Mouse (Mus musculus): ENCODE measurements around the gene Elf3. TPM values are rescaled to one million over a fixed set of nuclear protein-coding genes. Genes with fewer than 3 reads are reported as not detected.
"Not testable (repeated sequence)": the region's sequence is repeated elsewhere in the genome, so short reads cannot be mapped to it uniquely, and the experiment has no call there.

The Elf3 gene
- polyA plus RNA-seq, 1 experiment, result 37.3 TPM

GRCm38 (mm10) chr1:135237131-135237851 lies 21.1 kb downstream of the Elf3 start:
- Histone ChIP-seq H3K36me3 (ENCODE audit: control insufficient read depth, insufficient read depth, low read length, poor library complexity, severe bottlenecking) (no peaks in the 10 kb centered on the region), H3K27ac (ENCODE audit: insufficient read depth, low read length) (no peak overlapping the region), H3K4me3 (ENCODE audit: low read depth, low read length) (no peak overlapping the region), H3K9me3 (replicated peaks; ENCODE audit: control insufficient read depth, insufficient read depth, low read length, poor library complexity, severe bottlenecking) (no peaks in the 10 kb centered on the region), H3K27me3 (ENCODE audit: control insufficient read depth, insufficient read depth, low read length, poor library complexity, severe bottlenecking) (no peaks in the 10 kb centered on the region), H3K4me1 (ENCODE audit: control insufficient read depth, insufficient read depth, low read length) (peaks cover 2% of the 10 kb centered on the region), H3K9ac (ENCODE audit: low read depth, poor library complexity, severe bottlenecking) (no peak overlapping the region)
- TF ChIP-seq EP300 (IDR thresholded peaks at IDR 0.05; ENCODE audit: insufficient read depth, low read depth, low read length), result no peak
- TF ChIP-seq POLR2A (IDR thresholded peaks at IDR 0.05; ENCODE audit: insufficient read depth, low read length), result no peak
- no peak for TF ChIP-seq CTCF (IDR thresholded peaks at IDR 0.05; ENCODE audit: low read depth, low read length)

- H3K4me3 ChIP-seq (ENCODE audit: low read depth, low read length), result peak overlapping the region; percentile 19
- no peaks in the 10 kb centered on the region for H3K36me3 ChIP-seq (ENCODE audit: control insufficient read depth, insufficient read depth, low read length, poor library complexity, severe bottlenecking)
- H3K4me1 ChIP-seq (ENCODE audit: control insufficient read depth, insufficient read depth, low read length), result peaks cover 2% of the 10 kb centered on the region
- no peak for TF ChIP-seq POLR2A (IDR thresholded peaks at IDR 0.05; ENCODE audit: insufficient read depth, low read length)
- TF ChIP-seq CTCF (IDR thresholded peaks at IDR 0.05; ENCODE audit: low read depth, low read length), result no peak
- TF ChIP-seq EP300 (IDR thresholded peaks at IDR 0.05; ENCODE audit: insufficient read depth, low read depth, low read length), result no peak
- no peaks in the 10 kb centered on the region for H3K9me3 ChIP-seq (replicated peaks; ENCODE audit: control insufficient read depth, insufficient read depth, low read length, poor library complexity, severe bottlenecking)
- no peak overlapping the region for H3K27ac ChIP-seq (ENCODE audit: insufficient read depth, low read length)
- no peaks in the 10 kb centered on the region for H3K27me3 ChIP-seq (ENCODE audit: control insufficient read depth, insufficient read depth, low read length, poor library complexity, severe bottlenecking)
- H3K9ac ChIP-seq (ENCODE audit: low read depth, poor library complexity, severe bottlenecking), result peak overlapping the region; percentile 35
These were observed 23.6 kb downstream of the Elf3 start for GRCm38 (mm10) chr1:135234771-135235170.

GRCm38 (mm10) chr1:135233961-135234360 lies 24.4 kb downstream of the Elf3 start:
- no peak overlapping the region for H3K4me3 ChIP-seq (ENCODE audit: low read depth, low read length)
- H3K9ac ChIP-seq (ENCODE audit: low read depth, poor library complexity, severe bottlenecking), result no peak overlapping the region
- no peaks in the 10 kb centered on the region for H3K36me3 ChIP-seq (ENCODE audit: control insufficient read depth, insufficient read depth, low read length, poor library complexity, severe bottlenecking)
- no peak overlapping the region for H3K27ac ChIP-seq (ENCODE audit: insufficient read depth, low read length)
- no peaks in the 10 kb centered on the region for H3K9me3 ChIP-seq (replicated peaks; ENCODE audit: control insufficient read depth, insufficient read depth, low read length, poor library complexity, severe bottlenecking)
- peaks cover 2% of the 10 kb centered on the region for H3K4me1 ChIP-seq (ENCODE audit: control insufficient read depth, insufficient read depth, low read length)
- H3K27me3 ChIP-seq (ENCODE audit: control insufficient read depth, insufficient read depth, low read length, poor library complexity, severe bottlenecking), result no peaks in the 10 kb centered on the region
- TF ChIP-seq CTCF (IDR thresholded peaks at IDR 0.05; ENCODE audit: low read depth, low read length) (no peak), EP300 (IDR thresholded peaks at IDR 0.05; ENCODE audit: insufficient read depth, low read depth, low read length) (no peak), POLR2A (IDR thresholded peaks at IDR 0.05; ENCODE audit: insufficient read depth, low read length) (no peak)

- H3K4me1 ChIP-seq (ENCODE audit: control insufficient read depth, insufficient read depth, low read length); H3K9me3 ChIP-seq (replicated peaks; ENCODE audit: control insufficient read depth, insufficient read depth, low read length, poor library complexity, severe bottlenecking); H3K9ac ChIP-seq (ENCODE audit: low read depth, poor library complexity, severe bottlenecking); H3K27me3 ChIP-seq (ENCODE audit: control insufficient read depth, insufficient read depth, low read length, poor library complexity, severe bottlenecking); H3K4me3 ChIP-seq (ENCODE audit: low read depth, low read length); H3K36me3 ChIP-seq (ENCODE audit: control insufficient read depth, insufficient read depth, low read length, poor library complexity, severe bottlenecking); H3K27ac ChIP-seq (ENCODE audit: insufficient read depth, low read length): not testable (repeated sequence)
These were observed 26.5 kb downstream of the Elf3 start for GRCm38 (mm10) chr1:135231878-135232277.

GRCm38 (mm10) chr1:135227339-135227950 lies 30.9 kb downstream of the Elf3 start:
- no peak for TF ChIP-seq EP300 (IDR thresholded peaks at IDR 0.05; ENCODE audit: insufficient read depth, low read depth, low read length)
- no peak for TF ChIP-seq POLR2A (IDR thresholded peaks at IDR 0.05; ENCODE audit: insufficient read depth, low read length)
- TF ChIP-seq CTCF (IDR thresholded peaks at IDR 0.05; ENCODE audit: low read depth, low read length), result no peak
- H3K9me3 ChIP-seq (replicated peaks; ENCODE audit: control insufficient read depth, insufficient read depth, low read length, poor library complexity, severe bottlenecking), result no peaks in the 10 kb centered on the region
- H3K4me1 ChIP-seq (ENCODE audit: control insufficient read depth, insufficient read depth, low read length), result peaks cover 2% of the 10 kb centered on the region
- no peak overlapping the region for H3K27ac ChIP-seq (ENCODE audit: insufficient read depth, low read length)
- no peak overlapping the region for H3K9ac ChIP-seq (ENCODE audit: low read depth, poor library complexity, severe bottlenecking)
- no peaks in the 10 kb centered on the region for H3K36me3 ChIP-seq (ENCODE audit: control insufficient read depth, insufficient read depth, low read length, poor library complexity, severe bottlenecking)
- H3K4me3 ChIP-seq (ENCODE audit: low read depth, low read length), result no peak overlapping the region
- no peaks in the 10 kb centered on the region for H3K27me3 ChIP-seq (ENCODE audit: control insufficient read depth, insufficient read depth, low read length, poor library complexity, severe bottlenecking)

- Histone ChIP-seq H3K4me1 (ENCODE audit: control insufficient read depth, insufficient read depth, low read length) (peaks cover 2% of the 10 kb centered on the region), H3K4me3 (ENCODE audit: low read depth, low read length) (no peak overlapping the region), H3K9me3 (replicated peaks; ENCODE audit: control insufficient read depth, insufficient read depth, low read length, poor library complexity, severe bottlenecking) (no peaks in the 10 kb centered on the region), H3K27ac (ENCODE audit: insufficient read depth, low read length) (no peak overlapping the region), H3K36me3 (ENCODE audit: control insufficient read depth, insufficient read depth, low read length, poor library complexity, severe bottlenecking) (no peaks in the 10 kb centered on the region), H3K9ac (ENCODE audit: low read depth, poor library complexity, severe bottlenecking) (no peak overlapping the region), H3K27me3 (ENCODE audit: control insufficient read depth, insufficient read depth, low read length, poor library complexity, severe bottlenecking) (no peaks in the 10 kb centered on the region)
- no peak for TF ChIP-seq POLR2A (IDR thresholded peaks at IDR 0.05; ENCODE audit: insufficient read depth, low read length)
- no peak for TF ChIP-seq EP300 (IDR thresholded peaks at IDR 0.05; ENCODE audit: insufficient read depth, low read depth, low read length)
- no peak for TF ChIP-seq CTCF (IDR thresholded peaks at IDR 0.05; ENCODE audit: low read depth, low read length)
These were observed 33.3 kb downstream of the Elf3 start for GRCm38 (mm10) chr1:135224981-135225604.

All from ES-Bruce4 (cell line).